Mouse (Mus musculus): ENCODE data around the gene Gm20388.

- TF ChIP-seq CTCF (IDR thresholded peaks at IDR 0.05; ENCODE audit: insufficient read depth, low read depth, low read length), result no peak
- no peak for TF ChIP-seq POLR2A (IDR thresholded peaks at IDR 0.05; ENCODE audit: insufficient read depth, low read depth, low read length)
These were observed 340.9 kb downstream of the Gm20388 start for GRCm38 (mm10) chr8:120251411-120252035.

Data from olfactory bulb, adult 2 months (tissue).